Mouse (Mus musculus) left cerebral cortex, postnatal 25 days (tissue): ENCODE results near the gene Gns. TPM values are rescaled to one million over a fixed set of nuclear protein-coding genes. Genes with fewer than 3 reads are reported as not detected.
A peak's percentile ranks its signal among the peaks of the same experiment; 100 is the strongest.
"Not testable (repeated sequence)": the region's sequence is repeated elsewhere in the genome, so short reads cannot be mapped to it uniquely, and the experiment has no call there.

ENCODE experiments used
- DNase-seq, 2 experiments: peaks; one replicate each; pipeline ENCODE4 v3.0.0; 2022; ENCODE audit warnings: low spot score in 2 of 2, mixed read lengths in 1 of 2
- intact Hi-C: fragments of 180-260 bp; cut with DNase I; formaldehyde crosslinking; loops from one replicate; pipeline ENCODE4 v1.15.1; 2025
- total RNA-seq, 2 experiments: library from RNA; stranded (reverse); gene quantifications; 2 replicates each; pipeline ENCODE4 v1.2.3; 2021

The Gns gene
- total RNA-seq, result 10 to 100 TPM; 75.9 to 80.6 TPM

DNA sequence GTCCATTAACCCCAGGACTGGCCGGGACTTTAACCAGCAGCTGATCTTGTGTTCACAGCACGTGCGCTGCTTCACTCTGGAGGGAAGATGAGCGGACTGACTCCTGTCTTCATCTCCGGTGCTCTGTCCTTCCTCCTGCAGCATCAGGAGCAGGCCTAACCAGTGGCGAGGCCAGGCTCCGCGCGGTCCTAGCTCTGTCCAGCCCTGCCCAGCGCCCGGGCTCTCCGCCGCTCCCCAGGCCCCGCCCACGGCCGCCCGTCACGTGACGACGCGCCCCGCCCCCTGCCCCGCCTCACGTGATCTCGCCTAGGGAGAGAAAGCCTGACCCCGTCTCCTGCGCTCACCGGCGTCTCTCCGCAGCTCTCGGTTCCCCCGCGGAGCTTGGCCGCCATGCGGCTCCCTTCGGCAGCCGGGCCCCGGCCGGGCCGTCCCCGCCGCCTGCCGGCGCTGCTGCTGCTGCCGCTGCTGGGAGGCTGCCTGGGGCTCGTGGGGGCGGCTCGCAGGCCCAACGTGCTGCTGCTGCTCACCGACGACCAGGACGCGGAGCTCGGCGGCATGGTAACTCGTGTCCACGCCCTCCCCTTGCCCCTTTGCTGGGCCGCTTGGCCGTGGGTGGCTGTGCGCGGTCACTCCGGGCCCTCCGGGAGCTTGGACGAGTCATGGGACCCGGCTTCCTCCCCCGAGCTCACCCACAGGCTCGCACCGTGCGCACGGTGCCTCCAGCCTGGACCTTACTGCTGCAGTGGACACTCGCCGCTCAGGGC lies at the start of gene Gns:
Gene Gns (plus strand): TSS at position 290 of the 764 bp plus-strand sequence.
- DNase-seq, result peak; percentile 82 to 83
- intact Hi-C loops, result no loop called here

GRCm38 (mm10) chr10:121315321-121316283 lies 49.3 kb upstream of the Gns start:
- DNase-seq, result no peak
- intact Hi-C loops, result no loop called here

DNA sequence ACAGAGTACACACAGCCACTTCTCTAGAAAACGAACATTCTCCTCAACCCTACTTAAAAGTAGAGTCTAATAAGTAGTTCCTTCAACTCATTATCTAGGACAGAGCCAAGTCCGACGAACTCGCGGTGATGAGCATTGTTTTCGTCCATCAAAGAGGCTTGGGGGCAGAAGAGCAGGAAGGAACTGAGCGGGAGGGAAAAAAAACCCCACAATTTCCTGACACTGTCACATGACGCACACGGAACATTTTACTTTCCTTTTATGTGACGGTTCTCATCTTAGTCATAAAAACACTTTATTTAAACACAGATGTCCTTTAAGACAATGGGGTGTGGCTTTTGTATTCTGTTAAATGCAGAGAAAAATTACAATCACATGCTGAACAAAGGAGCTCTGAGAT lies 48.5 kb upstream of the Gns start:
- no peak for DNase-seq
- intact Hi-C loops, result no loop called here

GRCm38 (mm10) chr10:121318397-121318950 lies 46.4 kb upstream of the Gns start:
- intact Hi-C loops, result no loop called here
- no peak for DNase-seq

GRCm38 (mm10) chr10:121323493-121323892 lies 41.4 kb upstream of the Gns start:
- intact Hi-C loops, result no loop called here
- DNase-seq, result no peak

- no peak for DNase-seq
- intact Hi-C loops, result no loop called here
These were observed 38.7 kb upstream of the Gns start for GRCm38 (mm10) chr10:121326167-121326566.

GRCm38 (mm10) chr10:121329586-121329985 lies 35.3 kb upstream of the Gns start:
- intact Hi-C loops, result no loop called here
- DNase-seq, result no peak

- intact Hi-C loops, result no loop called here
- peak; percentile 53 to 62 for DNase-seq
These were observed 34.0 kb upstream of the Gns start for GRCm38 (mm10) chr10:121330940-121331339.

DNA sequence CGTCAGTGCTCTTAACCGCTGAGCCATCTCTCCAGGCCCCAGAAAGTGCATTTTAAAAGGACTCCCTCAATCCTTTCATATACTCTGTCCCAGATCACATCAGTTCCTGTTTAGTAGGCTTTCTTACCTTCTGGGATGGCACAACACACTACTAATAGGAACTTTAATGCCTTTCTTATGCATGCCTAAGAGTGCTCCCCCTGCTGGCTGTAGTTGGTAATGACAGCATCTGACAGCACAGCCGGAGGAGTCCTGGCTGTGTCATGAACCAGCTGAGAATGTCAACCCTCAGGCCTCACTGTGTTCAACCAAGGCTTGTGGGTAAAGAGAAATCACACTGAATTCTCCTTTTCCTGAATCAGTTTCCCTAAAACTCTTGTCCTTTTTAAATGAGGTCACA lies 30.3 kb upstream of the Gns start:
- peak; percentile 49 to 59 for DNase-seq
- intact Hi-C loops, result no loop called here

GRCm38 (mm10) chr10:121336536-121336935 lies 28.4 kb upstream of the Gns start:
- intact Hi-C loops, DNase-seq: not testable (repeated sequence)

GRCm38 (mm10) chr10:121340754-121341593 lies 23.9 kb upstream of the Gns start:
- intact Hi-C loops, result no loop called here
- no peak for DNase-seq

GRCm38 (mm10) chr10:121342260-121342659 lies 22.6 kb upstream of the Gns start:
- DNase-seq, result no peak
- intact Hi-C loops, result no loop called here

DNA sequence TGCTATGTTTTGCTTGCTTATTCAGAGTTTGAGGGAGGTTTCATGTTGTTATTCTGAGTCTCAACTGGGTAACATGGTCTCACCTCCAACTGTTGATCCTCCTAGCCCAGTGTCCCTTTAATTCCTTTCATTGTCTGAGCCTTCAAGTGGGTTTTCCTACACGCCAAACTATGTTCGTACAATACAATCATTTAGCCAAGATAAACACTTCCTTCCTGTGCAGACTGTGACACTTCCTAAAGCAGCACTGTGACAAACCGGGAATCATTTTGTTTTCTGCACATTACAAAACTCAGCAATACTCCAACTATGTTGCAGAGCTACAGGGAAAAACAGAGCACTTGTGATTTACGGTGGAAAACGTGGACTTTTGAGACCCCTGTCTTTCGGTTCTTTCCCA lies 21.0 kb upstream of the Gns start:
- no peak for DNase-seq
- intact Hi-C loops, result no loop called here

- no peak for DNase-seq
- intact Hi-C loops, result no loop called here
These were observed 15.6 kb upstream of the Gns start for GRCm38 (mm10) chr10:121349244-121349643.

DNA sequence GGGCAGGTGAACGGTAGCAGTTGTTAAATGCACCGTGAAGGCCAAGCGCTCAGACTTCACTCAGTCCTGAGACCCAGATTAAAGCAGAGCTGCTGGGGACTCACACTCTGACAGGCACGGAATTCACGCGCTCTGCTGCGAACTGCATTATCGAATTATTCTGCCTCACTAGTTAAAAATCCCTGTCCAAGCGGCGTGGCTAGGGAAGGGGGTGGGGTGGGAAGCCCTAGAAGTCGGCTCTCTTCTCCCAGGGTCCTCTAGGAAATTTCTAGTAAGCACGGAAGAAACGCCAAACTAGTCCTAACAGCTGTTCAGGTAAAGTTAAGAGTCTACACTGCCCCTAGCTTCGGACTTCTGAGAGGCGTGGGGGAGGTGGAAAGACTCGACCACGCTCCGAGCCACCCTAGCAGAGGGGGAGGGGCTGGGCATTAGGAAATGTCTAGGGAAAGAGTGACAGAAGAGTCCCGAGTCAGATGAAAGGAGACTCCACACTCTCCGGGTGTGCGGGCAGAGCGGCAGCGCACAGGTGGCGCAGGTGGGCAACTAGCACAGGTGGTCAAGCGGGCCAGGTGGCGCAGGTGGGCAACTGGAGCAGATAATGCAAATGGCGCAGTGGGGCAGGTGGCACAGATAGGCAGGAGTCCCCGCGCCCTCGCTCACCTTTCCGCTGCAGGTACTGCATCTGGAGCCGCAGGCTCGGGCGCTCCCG lies 14.4 kb upstream of the Gns start:
- intact Hi-C loops, result no loop called here
- no peak for DNase-seq

DNA sequence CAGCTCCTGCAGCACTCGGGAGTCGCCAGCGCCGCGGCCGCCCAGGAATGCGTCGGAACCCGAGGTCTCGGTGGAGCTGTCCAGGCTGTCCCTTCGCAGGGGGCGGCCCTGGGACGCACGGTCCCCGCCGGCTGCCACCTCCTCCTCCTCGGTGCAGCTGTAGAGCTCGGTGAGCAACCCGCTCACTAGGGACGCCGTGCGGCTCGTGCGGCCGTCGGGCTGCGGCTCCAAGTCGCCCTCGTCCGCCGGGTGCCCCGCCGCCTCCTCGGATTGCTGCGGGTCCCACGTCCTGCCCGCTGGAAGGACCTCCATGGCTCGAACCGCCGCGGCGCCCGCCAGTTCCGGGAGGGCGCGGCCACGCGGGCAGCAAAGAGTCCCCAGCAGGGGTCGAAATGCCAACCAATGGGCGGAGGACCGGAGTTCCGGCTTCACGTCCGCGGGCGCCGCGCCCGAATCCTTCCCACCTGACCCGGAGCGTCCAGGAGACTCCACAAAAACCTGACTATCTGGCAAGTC lies 13.8 kb upstream of the Gns start, which contains the start of gene Tbc1d30:
Gene Tbc1d30 (minus strand): TSS at position 213 of the 516 bp plus-strand sequence.
- intact Hi-C loops, result no loop called here
- no peak for DNase-seq

DNA sequence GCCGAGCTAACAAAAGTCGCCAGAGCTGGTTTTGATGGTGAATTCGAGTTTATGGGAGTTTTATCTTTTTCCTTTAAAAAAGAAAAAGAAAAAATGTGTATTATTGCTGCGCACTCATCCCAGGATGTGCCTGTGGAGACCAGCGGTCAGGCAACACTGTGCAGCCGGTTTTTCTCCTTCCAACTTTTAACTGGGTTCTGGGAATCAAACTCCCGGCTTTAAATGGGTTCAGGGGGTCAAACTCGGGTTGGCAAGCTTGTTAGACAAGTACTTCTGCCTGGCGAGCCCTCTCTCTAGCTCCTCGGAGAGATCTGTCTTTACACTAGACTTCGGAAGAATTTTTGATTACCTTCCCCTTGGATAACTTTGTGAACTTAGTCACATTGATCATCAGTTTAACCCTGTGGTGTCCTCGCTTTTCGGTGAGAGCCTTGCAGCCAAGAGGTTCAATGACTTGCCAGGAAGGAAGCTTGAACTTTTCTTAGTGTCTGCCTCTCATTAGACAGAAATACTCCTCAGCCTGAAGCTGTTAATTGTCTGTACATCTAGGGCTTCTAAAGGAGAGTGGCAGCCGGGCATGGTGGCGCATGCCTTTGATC lies 13.1 kb upstream of the Gns start:
- intact Hi-C loops, result no loop called here
- no peak for DNase-seq

GRCm38 (mm10) chr10:121360358-121360757 lies 4.5 kb upstream of the Gns start:
- intact Hi-C loops, result no loop called here
- no peak for DNase-seq
